ENCODE assay signal across 12 mouse cellular contexts in genomic region chr7:111781316-111781715, GRCm38 (mm10). TPM values are rescaled to one million over a fixed set of nuclear protein-coding genes. Genes with fewer than 3 reads are reported as not detected.
A peak's percentile ranks its signal among the peaks of the same experiment; 100 is the strongest.
DNase-seq lines count a peak whose midpoint lies in the region; ATAC-seq and TF ChIP-seq lines count a peak whose summit lies in the region.
"Had no signal": no experiment of that assay in that cellular context is flagged by ENCODE, and none has a peak within 500 bp of the region (broad histone marks: within the 10 kb centered on the region; RNA-seq: fewer than 3 reads in every experiment).

No protein-coding gene starts in this region.

- H3K27me3 ChIP-seq in heart, postnatal 0 days (ENCODE audit: control insufficient read depth, insufficient read depth, low read length), result no peaks in the 10 kb centered on the region

- peak; percentile 96 for DNase-seq in heart, adult 11 months
- no peak for DNase-seq in heart, postnatal 25 days (ENCODE audit: low spot score)
- DNase-seq in NIH3T3 (ENCODE audit: low read depth), result peak; percentile 20
- no peak for DNase-seq in heart, postnatal 0 days (ENCODE audit: low spot score)
- DNase-seq in kidney, postnatal 36 days, result peak; percentile 40 to 63
- DNase-seq in left cerebral cortex, adult 2 months (ENCODE audit: extremely low spot score in 1 of 2, low spot score in 2 of 2), result no peak
- no peak for DNase-seq in spleen, postnatal 10 days (ENCODE audit: low spot score in 2 of 2)
- no peak for DNase-seq in spleen, postnatal 36 days (ENCODE audit: low spot score in 2 of 2)
- DNase-seq: right cerebral cortex, postnatal 14 days had no signal

- 0 out of 2 replicates have a peak, but pooled peaks cover 2% of the 10 kb centered on the region for H3K4me1 ChIP-seq in heart, postnatal 0 days (ENCODE audit: control insufficient read depth, insufficient read depth)

- no peak for ATAC-seq in heart, postnatal 0 days (ENCODE audit: insufficient read depth, low read depth)
- ATAC-seq: hindbrain, embryonic 16.5 days had no signal

- 60% methylated on average over 6 of the region's 6 CpGs for WGBS in heart, postnatal 0 days

- H3K36me3 ChIP-seq in heart, postnatal 0 days (replicated peaks; ENCODE audit: control insufficient read depth, insufficient read depth, low read length), result no peaks in the 10 kb centered on the region

- no peak overlapping the region for H3K4me3 ChIP-seq in heart, postnatal 0 days (ENCODE audit: low read depth, low read length)
- no peak overlapping the region for H3K4me3 ChIP-seq in left cerebral cortex, adult 2 months
- H3K4me3 ChIP-seq: megakaryocyte, embryonic 14.5 days had no signal

- H3K4me2 ChIP-seq in heart, postnatal 0 days (ENCODE audit: low read depth, low read length), result no peak overlapping the region
- H3K4me2 ChIP-seq: liver, embryonic 11.5 days had no signal

- no peak for TF ChIP-seq CTCF in heart, postnatal 0 days (IDR thresholded peaks at IDR 0.05; ENCODE audit: low read depth)
- no peak for TF ChIP-seq CTCF in left cerebral cortex, adult 2 months (IDR thresholded peaks at IDR 0.05)

- H3K9ac ChIP-seq in heart, postnatal 0 days (replicated peaks; ENCODE audit: low read depth, low read length), result no peak overlapping the region

- H3K9me3 ChIP-seq in heart, postnatal 0 days (replicated peaks; ENCODE audit: control insufficient read depth, low read length), result no peaks in the 10 kb centered on the region
- H3K9me3 ChIP-seq: megakaryocyte, embryonic 14.5 days had no signal

- intact Hi-C loops in heart, postnatal 25 days (cut with DNase I), result loop anchor here (2.0 to 10.0 kb wide), 3 partner anchors 76 to 597 kb away; no protein-coding TSS in a partner anchor
- intact Hi-C loops in left cerebral cortex, adult 2 months (cut with DNase I), result loop anchor here (2.0 to 5.0 kb wide), 2 partner anchors 81 to 599 kb away; no protein-coding TSS in a partner anchor

- H3K27ac ChIP-seq in heart, postnatal 0 days (ENCODE audit: low read depth), result peak overlapping the region; percentile 39
- H3K27ac ChIP-seq in left cerebral cortex, adult 2 months, result no peak overlapping the region

- no peak for TF ChIP-seq EP300 in heart, postnatal 0 days (IDR thresholded peaks at IDR 0.05; ENCODE audit: low read depth)

RNA-seq across cellular contexts. Expression of gene Galnt18, which starts 1.5 kb away (rescaled TPM):
- total RNA-seq in heart, postnatal 25 days (2021), result 10 to 100 TPM; 13.8 to 14.3 TPM
- 16.7 and 27.1 TPM in 2 replicates for total RNA-seq in heart, postnatal 0 days (2014; rRNA removed; ENCODE audit: low replicate concordance)
- 16.5 and 17.0 TPM in 2 replicates for polyA plus RNA-seq in heart, postnatal 0 days (2015; fragmentation: Nextera tagmentation; extraction: Ambion mirVana)
- 10 to 100 TPM; 42.0 to 42.3 TPM for total RNA-seq in left cerebral cortex, adult 2 months (2021)

Comparison
In these comparisons a context has a peak if more than half of its experiments do, and no peak if none do; other contexts are left out.
1. DNase-seq: peak in heart, adult 11 months (single experiment), NIH3T3 (single experiment) and kidney, postnatal 36 days (2 of 2); none in heart, postnatal 25 days (single experiment), heart, postnatal 0 days (single experiment), left cerebral cortex, adult 2 months (0 of 2), spleen, postnatal 10 days (0 of 2) and spleen, postnatal 36 days (0 of 2).